Mouse (Mus musculus) liver, embryonic 14.5 days (tissue): Measurements from ENCODE around the gene Prpf40a.

Experiments
- CTCF ChIP-seq: IDR thresholded peaks from 2 replicates; pipeline ENCODE4 v1.5.1; 2016; ENCODE audit warnings: antibody characterized with exemption, low read depth, control low read depth
- EP300 ChIP-seq: IDR thresholded peaks from 2 replicates; pipeline ENCODE4 v1.6.1; 2016; ENCODE audit warnings: antibody characterized with exemption, low read depth

DNA sequence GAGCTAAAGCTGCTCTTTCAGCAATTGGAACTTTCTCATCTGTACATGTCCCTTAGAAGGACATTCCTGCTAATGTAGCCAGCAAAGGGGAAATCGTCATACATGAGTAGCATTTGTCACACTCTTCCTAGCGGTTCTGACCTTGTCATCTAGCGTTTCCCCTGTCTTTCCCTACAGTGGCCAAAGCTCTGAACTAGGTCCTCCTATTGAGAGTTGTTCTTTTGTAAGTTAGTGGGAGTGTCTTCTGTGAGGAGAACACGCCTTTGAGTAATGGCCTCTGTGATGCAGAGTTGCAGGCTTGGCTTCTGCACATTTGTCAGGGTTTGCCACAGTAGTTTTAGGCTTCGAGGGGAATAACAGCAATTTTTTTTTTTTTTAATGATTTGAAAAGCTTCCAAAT is 82.5 kb downstream of the Prpf40a start:
- TF ChIP-seq CTCF = no peak
- TF ChIP-seq EP300 = no peak
